Mouse (Mus musculus): ENCODE data around the gene Brd2. TPM values are rescaled to one million over a fixed set of nuclear protein-coding genes. Genes with fewer than 3 reads are reported as not detected.
A peak's percentile ranks its signal among the peaks of the same experiment; 100 is the strongest.

Gene Brd2
- total RNA-seq, 1 experiment, result 257 TPM

- Histone ChIP-seq H3K9me3 (ENCODE audit: control insufficient read depth, insufficient read depth, low read depth, low read length) (no peaks in the 10 kb centered on the region), H3K4me3 (ENCODE audit: insufficient read depth in 1 of 2, low read depth in 1 of 2, low read length in 2 of 2, poor library complexity in 1 of 2, severe bottlenecking in 1 of 2) (no peak overlapping the region), H3K9ac (ENCODE audit: insufficient read depth, low read depth, low read length, poor library complexity, severe bottlenecking) (no peak overlapping the region), H3K27ac (ENCODE audit: insufficient read depth, low read depth, low read length, poor library complexity, severe bottlenecking) (no peak overlapping the region), H3K36me3 (ENCODE audit: control insufficient read depth, insufficient read depth, low read length, poor library complexity, severe bottlenecking) (no peaks in the 10 kb centered on the region), H3K4me1 (ENCODE audit: control insufficient read depth in 2 of 2, insufficient read depth in 2 of 2, low read length in 2 of 2, poor library complexity in 1 of 2) (peaks cover 2 to 4% of the 10 kb centered on the region in 2 experiments; a peak in 1 of 4 replicates)
- TF ChIP-seq MAFK (IDR thresholded peaks at IDR 0.05; ENCODE audit: insufficient read depth, low read depth, low read length) (no peak), HCFC1 (IDR thresholded peaks at IDR 0.05; ENCODE audit: borderline replicate concordance, insufficient read depth, low read length) (no peak), ZC3H11A (IDR thresholded peaks at IDR 0.05; ENCODE audit: borderline replicate concordance, low read depth, low read length) (no peak), CHD2 (IDR thresholded peaks at IDR 0.05; ENCODE audit: low read depth, low read length) (no peak), ZNF384 (IDR thresholded peaks at IDR 0.05; ENCODE audit: low read depth, low read length) (no peak)
- no peak for DNase-seq (ENCODE audit: low read depth, low spot score)
- in situ Hi-C loops (cut with MboI; ENCODE audit: low sequenced_read_pairs in 2 of 2, unreplicated experiment in 2 of 2), result no loop called here
Observed at GRCm38 (mm10) chr17:34141448-34141847, 19.0 kb upstream of the Brd2 start.

- Histone ChIP-seq H3K36me3 (ENCODE audit: control insufficient read depth, insufficient read depth, low read length, poor library complexity, severe bottlenecking) (no peaks in the 10 kb centered on the region), H3K27ac (ENCODE audit: insufficient read depth, low read depth, low read length, poor library complexity, severe bottlenecking) (no peak overlapping the region), H3K4me3 (ENCODE audit: insufficient read depth in 1 of 2, low read depth in 1 of 2, low read length in 2 of 2, poor library complexity in 1 of 2, severe bottlenecking in 1 of 2) (no peak overlapping the region), H3K9me3 (ENCODE audit: control insufficient read depth, insufficient read depth, low read depth, low read length) (no peaks in the 10 kb centered on the region), H3K4me1 (ENCODE audit: control insufficient read depth in 2 of 2, insufficient read depth in 2 of 2, low read length in 2 of 2, poor library complexity in 1 of 2) (peaks cover 2 to 4% of the 10 kb centered on the region in 2 experiments; a peak in 1 of 4 replicates), H3K9ac (ENCODE audit: insufficient read depth, low read depth, low read length, poor library complexity, severe bottlenecking) (no peak overlapping the region)
- TF ChIP-seq MAFK (IDR thresholded peaks at IDR 0.05; ENCODE audit: insufficient read depth, low read depth, low read length) (no peak), ZC3H11A (IDR thresholded peaks at IDR 0.05; ENCODE audit: borderline replicate concordance, low read depth, low read length) (no peak), CHD2 (IDR thresholded peaks at IDR 0.05; ENCODE audit: low read depth, low read length) (no peak), HCFC1 (IDR thresholded peaks at IDR 0.05; ENCODE audit: borderline replicate concordance, insufficient read depth, low read length) (no peak), ZNF384 (IDR thresholded peaks at IDR 0.05; ENCODE audit: low read depth, low read length) (no peak)
- DNase-seq (ENCODE audit: low read depth, low spot score), result no peak
- in situ Hi-C loops (cut with MboI; ENCODE audit: low sequenced_read_pairs in 2 of 2, unreplicated experiment in 2 of 2), result no loop called here
Observed at GRCm38 (mm10) chr17:34140240-34140639, 17.8 kb upstream of the Brd2 start.

- in situ Hi-C loops (cut with MboI; ENCODE audit: low sequenced_read_pairs in 2 of 2, unreplicated experiment in 2 of 2), result no loop called here
- DNase-seq (ENCODE audit: low read depth, low spot score), result no peak
- no peaks in the 10 kb centered on the region for H3K9me3 ChIP-seq (ENCODE audit: control insufficient read depth, insufficient read depth, low read depth, low read length)
- H3K9ac ChIP-seq (ENCODE audit: insufficient read depth, low read depth, low read length, poor library complexity, severe bottlenecking), result peak overlapping the region; percentile 59; the same call in 1 of the 2 replicates
- TF ChIP-seq CHD2 (IDR thresholded peaks at IDR 0.05; ENCODE audit: low read depth, low read length), result no peak
- no peak for TF ChIP-seq ZNF384 (IDR thresholded peaks at IDR 0.05; ENCODE audit: low read depth, low read length)
- TF ChIP-seq ZC3H11A (IDR thresholded peaks at IDR 0.05; ENCODE audit: borderline replicate concordance, low read depth, low read length), result no peak
- no peak for TF ChIP-seq HCFC1 (IDR thresholded peaks at IDR 0.05; ENCODE audit: borderline replicate concordance, insufficient read depth, low read length)
- no peak for TF ChIP-seq MAFK (IDR thresholded peaks at IDR 0.05; ENCODE audit: insufficient read depth, low read depth, low read length)
- H3K4me1 ChIP-seq (ENCODE audit: control insufficient read depth in 2 of 2, insufficient read depth in 2 of 2, low read length in 2 of 2, poor library complexity in 1 of 2), result peaks cover 2 to 4% of the 10 kb centered on the region in 2 experiments; a peak in 1 of 4 replicates
- peak overlapping the region; percentile 36 to 41; a peak in 3 of 4 replicates for H3K4me3 ChIP-seq (ENCODE audit: insufficient read depth in 1 of 2, low read depth in 1 of 2, low read length in 2 of 2, poor library complexity in 1 of 2, severe bottlenecking in 1 of 2)
- no peak overlapping the region for H3K27ac ChIP-seq (ENCODE audit: insufficient read depth, low read depth, low read length, poor library complexity, severe bottlenecking)
- H3K36me3 ChIP-seq (ENCODE audit: control insufficient read depth, insufficient read depth, low read length, poor library complexity, severe bottlenecking), result no peaks in the 10 kb centered on the region
Observed at GRCm38 (mm10) chr17:34139416-34139815, 17.0 kb upstream of the Brd2 start.

- Histone ChIP-seq H3K36me3 (ENCODE audit: control insufficient read depth, insufficient read depth, low read length, poor library complexity, severe bottlenecking) (no peaks in the 10 kb centered on the region), H3K27ac (ENCODE audit: insufficient read depth, low read depth, low read length, poor library complexity, severe bottlenecking) (no peak overlapping the region), H3K4me3 (ENCODE audit: insufficient read depth in 1 of 2, low read depth in 1 of 2, low read length in 2 of 2, poor library complexity in 1 of 2, severe bottlenecking in 1 of 2) (no peak overlapping the region), H3K9ac (ENCODE audit: insufficient read depth, low read depth, low read length, poor library complexity, severe bottlenecking) (no peak overlapping the region), H3K4me1 (ENCODE audit: control insufficient read depth in 2 of 2, insufficient read depth in 2 of 2, low read length in 2 of 2, poor library complexity in 1 of 2) (peaks cover 2 to 4% of the 10 kb centered on the region in 2 experiments; a peak in 1 of 4 replicates), H3K9me3 (ENCODE audit: control insufficient read depth, insufficient read depth, low read depth, low read length) (no peaks in the 10 kb centered on the region)
- DNase-seq (ENCODE audit: low read depth, low spot score), result no peak
- TF ChIP-seq HCFC1 (IDR thresholded peaks at IDR 0.05; ENCODE audit: borderline replicate concordance, insufficient read depth, low read length) (no peak), ZNF384 (IDR thresholded peaks at IDR 0.05; ENCODE audit: low read depth, low read length) (no peak)
- in situ Hi-C loops (cut with MboI; ENCODE audit: low sequenced_read_pairs in 2 of 2, unreplicated experiment in 2 of 2), result no loop called here
Observed at GRCm38 (mm10) chr17:34138655-34139054, 16.2 kb upstream of the Brd2 start.

- Histone ChIP-seq H3K4me1 (ENCODE audit: control insufficient read depth in 2 of 2, insufficient read depth in 2 of 2, low read length in 2 of 2, poor library complexity in 1 of 2) (peaks cover 2 to 4% of the 10 kb centered on the region in 2 experiments; a peak in 1 of 4 replicates), H3K9ac (ENCODE audit: insufficient read depth, low read depth, low read length, poor library complexity, severe bottlenecking) (no peak overlapping the region), H3K4me3 (ENCODE audit: insufficient read depth in 1 of 2, low read depth in 1 of 2, low read length in 2 of 2, poor library complexity in 1 of 2, severe bottlenecking in 1 of 2) (no peak overlapping the region), H3K27ac (ENCODE audit: insufficient read depth, low read depth, low read length, poor library complexity, severe bottlenecking) (no peak overlapping the region), H3K36me3 (ENCODE audit: control insufficient read depth, insufficient read depth, low read length, poor library complexity, severe bottlenecking) (no peaks in the 10 kb centered on the region), H3K9me3 (ENCODE audit: control insufficient read depth, insufficient read depth, low read depth, low read length) (no peaks in the 10 kb centered on the region)
- in situ Hi-C loops (cut with MboI; ENCODE audit: low sequenced_read_pairs in 2 of 2, unreplicated experiment in 2 of 2), result no loop called here
- no peak for DNase-seq (ENCODE audit: low read depth, low spot score)
- no peak for TF ChIP-seq ZC3H11A (IDR thresholded peaks at IDR 0.05; ENCODE audit: borderline replicate concordance, low read depth, low read length)
- TF ChIP-seq CHD2 (IDR thresholded peaks at IDR 0.05; ENCODE audit: low read depth, low read length), result no peak
- TF ChIP-seq MAFK (IDR thresholded peaks at IDR 0.05; ENCODE audit: insufficient read depth, low read depth, low read length), result no peak
- no peak for TF ChIP-seq ZNF384 (IDR thresholded peaks at IDR 0.05; ENCODE audit: low read depth, low read length)
- no peak for TF ChIP-seq HCFC1 (IDR thresholded peaks at IDR 0.05; ENCODE audit: borderline replicate concordance, insufficient read depth, low read length)
Observed at GRCm38 (mm10) chr17:34137601-34138000, 15.2 kb upstream of the Brd2 start.

Data from ES-E14 (cell line).